Mouse (Mus musculus) heart, postnatal 25 days (tissue): ENCODE data around the gene Cilp2. TPM values are rescaled to one million over a fixed set of nuclear protein-coding genes. Genes with fewer than 3 reads are reported as not detected.

Experiments used
- DNase-seq: peaks from one replicate; pipeline ENCODE4 v3.0.0; 2022; ENCODE audit warnings: low spot score
- intact Hi-C: fragments of 180-260 bp; cut with DNase I; formaldehyde crosslinking; loops from one replicate; pipeline ENCODE4 v1.15.1; 2025
- total RNA-seq, 2 experiments: library from RNA; stranded (reverse); gene quantifications; 2 replicates each; pipeline ENCODE4 v1.2.3; 2021

The Cilp2 gene
- total RNA-seq, 2 experiments from 2014 or later = 2.8 to 2.9 TPM

- DNase-seq = no peak
- intact Hi-C loops = loop anchor here (10.0 kb wide), 1 partner anchor 253 kb away; the partner anchor contains the start of gene Zfp868
These were observed 9.5 kb downstream of the Cilp2 start for GRCm38 (mm10) chr8:69877992-69878391.

- DNase-seq = no peak
- intact Hi-C loops = loop anchor here (10.0 kb wide), 1 partner anchor 253 kb away; the partner anchor contains the start of gene Zfp868
These were observed 10.1 kb downstream of the Cilp2 start for GRCm38 (mm10) chr8:69877396-69877795.

- DNase-seq = no peak
- intact Hi-C loops = loop anchor here (10.0 kb wide), 1 partner anchor 252 kb away; the partner anchor contains the start of gene Zfp868
These were observed 10.5 kb downstream of the Cilp2 start for GRCm38 (mm10) chr8:69876967-69877366.

- intact Hi-C loops = loop anchor here (10.0 kb wide), 1 partner anchor 251 kb away; the partner anchor contains the start of gene Zfp868
- no peak for DNase-seq
These were observed 11.4 kb downstream of the Cilp2 start for GRCm38 (mm10) chr8:69876097-69876496.

- no peak for DNase-seq
- intact Hi-C loops = loop anchor here (1.0 to 10.0 kb wide), 3 partner anchors 42 to 292 kb away; partner anchors contain the start of gene Zfp868
These were observed 12.8 kb downstream of the Cilp2 start for GRCm38 (mm10) chr8:69874654-69875053.

- DNase-seq = no peak
- intact Hi-C loops = loop anchor here (1.0 to 10.0 kb wide), 3 partner anchors 42 to 292 kb away; partner anchors contain the start of gene Zfp868
These were observed 13.3 kb downstream of the Cilp2 start for GRCm38 (mm10) chr8:69874155-69874554.

- intact Hi-C loops = loop anchor here (10.0 kb wide), 1 partner anchor 246 kb away; the partner anchor contains the start of gene Zfp868
- no peak for DNase-seq
These were observed 16.6 kb downstream of the Cilp2 start for GRCm38 (mm10) chr8:69870907-69871306.

- DNase-seq = no peak
- intact Hi-C loops = loop anchor here (10.0 kb wide), 1 partner anchor 245 kb away; the partner anchor contains the start of gene Zfp868
These were observed 17.3 kb downstream of the Cilp2 start for GRCm38 (mm10) chr8:69870003-69870765.

- intact Hi-C loops = no loop called here
- DNase-seq = no peak
These were observed 19.7 kb downstream of the Cilp2 start for GRCm38 (mm10) chr8:69867696-69868326.

- DNase-seq = no peak
- intact Hi-C loops = no loop called here
These were observed 23.3 kb downstream of the Cilp2 start for GRCm38 (mm10) chr8:69864180-69864579.

GRCm38 (mm10) chr8:69863387-69864020, 24.0 kb downstream of the Cilp2 start:
- DNase-seq = no peak
- intact Hi-C loops = no loop called here

- no peak for DNase-seq
- intact Hi-C loops = no loop called here
These were observed 26.2 kb downstream of the Cilp2 start for GRCm38 (mm10) chr8:69861251-69861650.

- intact Hi-C loops = no loop called here
These were observed 26.7 kb downstream of the Cilp2 start for GRCm38 (mm10) chr8:69860807-69861206.

GRCm38 (mm10) chr8:69853869-69854268, 33.6 kb downstream of the Cilp2 start:
- intact Hi-C loops = no loop called here

More at GRCm38 (mm10) chr8:69860807-69861206, 26.7 kb downstream of the Cilp2 start:
- DNase-seq = no peak

GRCm38 (mm10) chr8:69850926-69851506, 36.5 kb downstream of the Cilp2 start:
- no peak for DNase-seq
- intact Hi-C loops = no loop called here

More at GRCm38 (mm10) chr8:69853869-69854268, 33.6 kb downstream of the Cilp2 start:
- no peak for DNase-seq

- intact Hi-C loops = no loop called here
- DNase-seq = no peak
These were observed 37.6 kb downstream of the Cilp2 start for GRCm38 (mm10) chr8:69849899-69850298.

GRCm38 (mm10) chr8:69848951-69849350, 38.5 kb downstream of the Cilp2 start:
- intact Hi-C loops = no loop called here
- DNase-seq = peak; percentile 32

- no peak for DNase-seq
- intact Hi-C loops = no loop called here
These were observed 40.1 kb downstream of the Cilp2 start for GRCm38 (mm10) chr8:69847167-69848065.
